Mouse (Mus musculus): Measurements from ENCODE around the gene Metap2.
"Not testable (repeated sequence)": the region's sequence is repeated elsewhere in the genome, so short reads cannot be mapped to it uniquely, and the experiment has no call there.

Gene Metap2

DNA sequence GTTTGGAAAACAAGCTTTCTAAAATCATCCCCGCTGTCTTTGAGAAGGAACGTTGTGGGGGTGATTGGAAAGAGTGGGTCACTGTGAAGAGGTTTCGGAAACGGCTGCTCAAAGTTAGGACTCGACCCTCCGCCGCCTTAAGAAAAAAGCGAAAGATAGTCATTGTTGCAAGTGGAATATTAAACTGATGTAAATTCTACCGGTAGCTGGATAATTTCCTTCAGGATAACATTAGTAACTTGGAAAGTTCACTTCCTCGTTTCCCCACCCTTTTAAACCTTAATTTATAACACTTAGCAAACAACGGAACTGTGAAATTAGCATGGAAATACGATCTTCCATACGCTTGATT, 62.5 kb downstream of the Metap2 start:
- DNase-seq = no peak

DNA sequence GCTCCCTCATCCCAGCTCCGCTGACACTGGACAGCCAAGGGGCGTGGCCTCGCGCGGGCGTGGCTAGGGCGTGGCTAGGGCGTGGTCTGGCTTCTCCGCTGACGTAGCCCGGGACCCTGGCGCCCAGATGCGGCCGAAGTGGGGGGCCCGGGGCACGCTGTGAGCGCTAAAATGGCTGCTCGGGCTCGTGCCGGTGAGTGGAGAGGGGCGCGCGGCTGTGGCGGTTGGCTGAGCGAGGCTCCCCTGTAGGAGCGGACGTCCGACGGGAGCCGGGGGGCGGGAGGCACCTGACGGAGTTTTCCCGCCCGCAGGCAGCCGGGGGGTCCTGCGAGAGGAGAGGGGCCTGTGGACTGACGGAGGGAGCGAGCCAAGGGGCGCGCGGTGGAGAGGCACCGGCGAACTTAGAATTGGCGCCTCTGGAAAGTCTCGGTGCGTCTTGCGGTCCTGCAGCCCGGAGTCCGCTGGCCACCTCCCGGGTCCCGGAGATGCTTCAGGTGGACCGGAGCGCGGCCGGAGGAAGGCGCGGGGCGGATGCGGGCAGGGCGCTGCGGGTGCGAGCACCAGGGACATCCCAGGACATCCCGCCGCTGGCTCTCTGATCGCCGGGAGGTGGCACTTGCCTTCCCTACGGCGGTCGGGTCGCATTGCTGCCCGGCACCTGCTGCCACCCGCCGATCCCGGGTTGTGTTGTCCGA, 63.0 kb downstream of the Metap2 start:
- peak; percentile 88 for DNase-seq

DNA sequence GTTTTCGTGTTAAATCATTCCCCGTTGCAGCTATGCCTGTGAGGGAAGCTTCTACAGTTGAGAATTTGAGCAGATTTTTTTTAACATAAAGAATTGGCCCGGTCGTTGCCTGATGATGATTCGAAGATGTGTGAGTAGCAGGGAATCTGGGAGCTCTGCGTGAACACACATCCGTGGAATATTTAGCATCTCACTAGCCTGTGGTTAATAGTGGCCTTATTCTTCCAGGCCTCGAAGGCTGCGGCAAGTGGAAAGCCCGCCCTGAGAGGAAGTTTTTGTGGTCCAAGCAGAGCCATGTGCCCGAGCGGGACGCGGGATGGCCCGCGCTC, 63.6 kb downstream of the Metap2 start:
- no peak for DNase-seq

DNA sequence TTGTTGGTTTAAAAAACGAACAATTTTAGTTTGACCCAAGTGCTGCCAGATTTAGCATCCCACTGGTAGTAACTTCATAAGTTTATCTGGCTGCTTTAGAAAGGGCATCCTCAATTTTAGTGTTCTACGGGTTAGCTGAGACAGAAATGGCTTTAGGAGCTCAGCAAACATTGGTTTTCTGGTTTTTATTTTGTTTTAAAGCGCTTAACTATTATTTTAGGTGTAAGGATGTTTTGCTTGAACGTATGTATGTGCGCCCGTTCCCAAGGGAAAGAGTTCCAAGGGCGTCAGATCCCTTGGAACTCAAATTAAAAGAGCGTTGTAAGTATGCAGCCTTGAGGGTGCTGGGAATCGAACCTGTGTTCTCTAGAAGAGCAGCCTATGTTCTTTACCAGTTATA, 64.1 kb downstream of the Metap2 start:
- no peak for DNase-seq

DNA sequence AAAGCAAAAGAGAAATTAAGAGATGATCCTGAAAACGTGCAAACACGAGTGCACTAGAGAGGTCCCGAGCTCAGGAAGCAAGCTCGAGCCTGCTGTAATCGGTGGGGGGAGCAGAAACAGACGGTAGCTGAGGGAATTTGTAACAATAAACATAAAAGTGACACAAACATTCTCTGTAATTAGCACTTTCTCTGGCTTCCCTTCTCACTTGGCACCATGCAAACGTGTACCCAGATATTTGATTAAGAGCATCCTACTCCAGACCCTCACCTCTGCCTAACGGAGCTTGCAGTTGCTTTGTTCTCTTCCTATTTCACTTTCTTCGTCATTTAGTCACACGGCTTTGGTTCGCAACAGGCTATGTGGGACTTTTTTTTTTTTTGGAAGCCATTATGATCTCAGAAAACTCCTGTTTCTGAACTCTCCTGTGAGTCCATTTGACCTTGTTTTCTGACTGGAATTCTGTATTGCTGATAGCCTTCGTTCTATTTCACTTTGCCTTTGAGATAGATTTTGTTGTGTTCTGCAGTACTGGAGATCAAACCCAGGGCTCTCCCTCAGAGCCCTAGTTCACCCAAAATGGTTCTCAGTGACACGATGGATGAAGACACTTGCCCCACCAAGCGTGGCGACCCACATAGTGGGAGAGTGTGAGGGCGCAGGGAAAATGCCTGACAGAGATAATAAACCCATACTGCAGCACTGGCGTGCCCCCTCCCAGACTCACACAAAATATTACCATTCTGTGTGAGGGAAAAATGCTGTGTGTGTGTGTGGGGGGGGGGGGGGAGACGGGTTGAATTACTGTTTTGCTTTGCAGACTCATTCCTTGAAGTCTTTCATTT, 64.9 kb downstream of the Metap2 start:
- DNase-seq = no peak

DNA sequence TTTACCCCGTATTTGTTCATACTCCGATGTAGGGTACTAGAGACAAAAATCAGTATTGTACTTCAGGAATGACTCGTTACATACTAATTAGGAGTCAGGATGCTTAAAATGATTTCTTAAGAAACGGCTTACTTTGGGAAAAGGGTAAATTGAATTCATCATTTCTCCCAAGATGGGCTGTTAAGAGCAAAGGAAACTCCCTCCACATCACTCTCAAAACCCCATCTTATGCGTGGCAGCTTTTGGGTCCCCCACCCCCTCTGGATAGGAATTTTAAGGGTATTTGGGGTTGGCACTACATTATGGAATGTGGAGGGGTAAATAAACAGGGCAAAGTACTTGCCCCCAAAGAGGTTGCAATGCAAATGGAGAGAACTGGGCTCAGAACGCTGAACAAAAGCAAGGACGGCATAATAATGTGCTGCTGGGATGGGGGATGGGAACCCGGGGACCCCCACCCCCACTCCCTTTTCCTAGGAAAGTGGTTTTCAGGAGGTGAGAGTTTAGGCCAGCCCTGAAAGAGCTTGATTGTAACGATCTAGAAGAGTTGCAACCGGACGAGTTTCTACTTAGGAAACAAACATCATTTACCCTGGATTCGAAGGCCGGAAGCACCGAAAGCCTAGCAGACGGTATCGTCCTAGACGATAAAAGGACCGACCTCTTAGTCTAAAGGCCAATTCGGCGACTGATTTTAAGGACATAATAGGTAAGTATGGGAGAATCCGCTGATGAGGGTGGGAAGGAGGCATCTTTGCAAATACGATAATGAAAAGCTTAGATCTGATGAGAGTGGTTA, 65.8 kb downstream of the Metap2 start, which contains the start of gene Usp44:
Usp44 (plus strand) TSS at position 625 of the 799 bp plus-strand sequence.
- no peak for DNase-seq

DNA sequence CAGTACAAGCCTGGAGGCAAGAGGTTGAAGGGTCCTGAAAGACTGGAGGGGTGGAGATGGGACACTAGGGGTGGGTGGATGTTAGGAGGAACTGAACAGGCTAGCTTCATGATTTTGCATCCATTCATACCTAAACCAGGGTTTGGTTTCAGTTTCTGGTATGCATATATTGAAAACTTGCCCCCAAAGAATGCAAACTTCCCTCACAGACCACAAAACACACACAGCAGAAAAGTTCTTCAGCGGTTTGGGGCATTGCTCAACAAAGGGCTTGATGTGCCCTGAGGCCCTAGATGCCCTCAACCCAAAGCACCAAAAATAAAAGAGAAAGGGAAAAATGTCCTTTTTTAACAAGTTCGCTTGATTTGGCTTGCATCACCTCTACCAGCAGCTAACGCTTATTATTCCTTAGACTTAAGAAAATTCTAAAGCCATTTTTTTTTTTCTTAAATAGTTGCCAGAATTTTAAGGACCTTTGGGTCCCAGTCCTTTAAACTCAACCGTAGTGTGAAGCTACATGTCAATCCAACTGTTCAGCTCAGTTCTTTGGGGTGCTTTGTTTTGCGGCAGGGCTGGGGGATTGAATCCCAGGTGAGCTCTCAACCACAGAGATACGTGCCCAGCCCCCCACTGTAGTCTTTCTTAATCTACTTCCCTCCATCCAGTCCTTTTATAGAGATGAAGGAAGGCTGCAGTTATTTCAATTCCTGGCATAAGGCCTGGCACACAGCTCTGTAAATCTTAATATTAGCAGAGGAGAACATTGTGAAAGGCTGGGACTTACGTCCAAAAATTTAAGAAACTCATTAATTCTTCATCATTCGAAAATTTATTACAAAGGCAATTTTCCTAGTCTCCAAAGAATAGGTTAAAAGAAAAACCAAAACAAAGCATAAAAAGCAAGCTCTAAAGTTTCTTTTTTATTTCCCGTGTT, 66.7 kb downstream of the Metap2 start:
- DNase-seq = peak; percentile 15

DNA sequence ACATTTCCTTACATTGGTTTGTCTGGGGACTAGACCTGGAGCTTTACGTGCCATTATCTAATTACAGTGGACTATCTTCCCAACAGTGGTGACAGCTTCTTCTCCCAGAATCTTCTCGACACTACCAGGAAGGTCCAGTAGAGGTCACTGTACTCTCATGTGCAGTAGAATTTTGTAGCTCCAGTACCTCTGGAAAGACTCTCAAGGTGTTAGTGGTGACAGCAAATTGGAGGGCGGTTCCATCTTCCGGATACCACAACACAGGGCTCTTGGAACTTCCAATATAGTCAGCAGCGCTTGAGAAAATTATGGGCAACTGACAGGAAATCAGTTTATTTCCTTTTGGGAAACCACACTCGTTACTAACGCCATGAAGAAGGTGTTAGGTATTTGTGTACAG, 78.2 kb downstream of the Metap2 start:
- peak; percentile 80 for DNase-seq

DNA sequence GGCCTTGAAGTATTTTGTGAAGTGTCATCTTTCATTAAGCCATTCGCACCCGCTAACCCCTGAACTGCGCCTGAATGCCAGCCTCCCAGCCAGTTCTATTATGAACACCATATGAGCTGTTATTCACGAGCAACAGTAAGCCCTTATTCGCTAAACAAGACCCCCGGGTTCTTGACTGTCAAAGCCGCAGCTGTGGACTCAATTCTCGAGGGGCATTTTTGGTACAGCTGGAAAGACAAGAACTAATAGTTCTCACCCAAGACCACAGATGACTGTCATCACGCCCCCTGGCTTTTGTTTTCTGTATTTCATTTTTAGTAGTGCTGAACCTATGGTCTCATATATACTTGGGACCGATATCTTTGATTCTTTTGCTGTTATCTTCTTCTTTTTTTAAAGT, 83.1 kb downstream of the Metap2 start:
- no peak for DNase-seq

DNA sequence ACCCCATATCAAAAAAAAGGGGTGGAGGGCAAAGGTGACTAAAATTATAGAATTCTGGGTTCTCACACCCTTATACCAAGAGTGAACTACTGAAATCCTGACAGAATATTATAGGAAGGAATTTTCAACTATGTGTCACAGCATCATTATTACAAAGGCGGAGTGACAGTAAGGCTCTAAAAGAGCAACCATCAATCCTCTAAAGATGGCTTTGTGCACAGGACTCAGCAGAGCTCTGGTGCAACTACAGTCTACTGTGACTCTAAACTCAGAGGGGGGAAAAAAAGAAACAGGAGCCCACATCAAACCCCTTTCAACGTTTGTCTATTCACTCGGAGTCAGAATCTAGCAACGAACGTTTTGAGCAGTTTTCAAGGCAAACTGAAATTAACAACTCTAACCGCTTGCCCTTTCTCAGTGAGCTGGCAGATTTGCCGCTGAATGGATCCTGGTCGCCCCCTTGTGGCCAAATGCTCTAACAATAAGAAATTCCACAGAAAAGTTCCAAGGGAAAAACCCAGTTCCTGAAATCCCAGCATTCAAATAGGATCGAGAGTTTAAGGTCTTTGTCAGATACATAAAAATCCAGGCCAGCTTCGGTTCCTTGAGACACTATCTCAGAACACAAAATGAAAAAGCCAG, 84.0 kb downstream of the Metap2 start:
- peak; percentile 62 for DNase-seq

DNA sequence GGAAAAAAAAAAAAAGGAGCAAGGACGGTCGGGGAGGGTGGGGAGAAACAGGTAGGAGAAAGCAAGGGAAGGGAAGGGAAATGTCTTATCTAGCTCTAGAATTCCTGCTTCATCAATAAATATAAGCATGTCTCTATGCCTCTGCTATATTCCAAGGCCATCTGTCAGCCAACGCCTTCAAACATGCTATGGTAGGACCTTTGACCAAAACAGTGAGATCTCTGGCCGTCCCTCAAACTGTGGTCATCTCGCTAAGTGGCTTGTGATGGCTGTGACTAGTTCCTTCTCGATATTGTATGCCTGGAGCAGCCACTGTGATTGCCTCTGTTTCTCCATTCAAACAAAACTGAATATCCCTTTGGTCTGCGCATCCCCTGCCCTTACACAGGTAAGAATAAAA, 84.8 kb downstream of the Metap2 start:
- no peak for DNase-seq

DNA sequence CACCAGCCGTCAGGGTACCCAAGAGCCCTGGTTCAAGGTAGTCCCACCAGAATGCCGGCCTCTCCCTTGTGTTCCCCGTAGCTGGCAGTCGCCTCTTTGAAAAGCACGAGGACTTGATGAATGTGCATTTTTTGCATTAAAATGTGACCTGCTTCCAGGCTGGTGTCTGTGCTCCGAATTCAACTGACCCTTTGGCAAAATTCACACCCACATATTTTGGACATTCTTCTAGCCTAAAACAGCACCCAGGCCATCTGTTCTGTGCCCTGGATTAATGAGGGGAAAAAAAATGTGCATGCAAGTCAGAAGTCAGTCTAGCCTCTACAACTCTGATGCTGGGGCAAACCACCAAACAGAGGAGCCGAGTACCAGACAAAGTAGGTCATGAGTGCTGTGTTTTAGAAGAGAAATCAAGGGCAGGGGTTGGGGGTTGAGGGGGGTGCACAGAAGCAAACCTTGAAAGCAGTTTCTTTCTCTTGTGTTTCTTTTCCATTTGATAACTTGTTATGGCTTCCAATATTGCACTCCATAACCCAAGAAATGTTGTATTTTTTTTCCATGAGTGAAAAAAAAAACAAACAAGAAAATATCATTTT, 86.2 kb downstream of the Metap2 start:
- peak; percentile 46 for DNase-seq

DNA sequence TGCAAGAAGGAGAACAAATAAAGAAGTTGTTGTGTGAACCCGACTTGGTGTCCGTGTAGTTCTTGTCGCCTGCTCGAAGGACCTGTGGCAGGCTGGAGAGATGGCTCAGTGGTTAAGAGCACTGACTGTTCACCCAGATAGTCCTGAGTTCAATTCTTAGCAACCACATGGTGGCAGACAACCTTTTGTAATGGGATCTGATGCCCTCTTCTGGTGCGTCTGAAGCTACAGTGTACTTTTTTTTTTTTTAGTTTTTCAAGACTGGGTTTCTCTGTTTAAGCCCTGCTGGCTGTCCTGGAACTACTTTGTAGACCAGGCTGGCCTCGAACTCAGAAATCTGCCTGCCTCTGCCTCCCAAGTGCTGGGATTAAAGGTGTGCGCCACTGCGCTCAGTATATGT, 87.5 kb downstream of the Metap2 start:
- not testable (repeated sequence) for DNase-seq
